19 mouse cellular contexts compared by ENCODE assay signal in the genomic region with DNA sequence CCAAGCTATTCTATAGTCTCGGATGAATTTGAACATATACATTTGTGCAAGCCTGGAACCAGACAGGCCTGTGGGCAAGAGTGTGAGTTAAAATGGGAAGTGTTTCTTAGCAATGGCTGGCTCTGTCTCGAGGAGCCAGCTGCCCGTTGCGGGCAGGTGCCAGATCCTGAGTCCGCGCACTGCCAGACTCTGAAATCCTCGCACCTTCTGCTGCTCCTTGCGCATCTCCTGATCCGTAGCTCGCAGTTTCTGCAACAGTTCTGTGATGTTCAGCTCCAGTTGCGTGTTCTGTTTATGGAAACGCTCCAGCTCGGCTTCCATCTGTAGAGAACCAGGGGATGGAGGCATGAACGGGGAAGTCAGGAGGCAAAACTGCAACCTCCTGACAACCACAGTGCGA. TPM values are rescaled to one million over a fixed set of nuclear protein-coding genes. Genes with fewer than 3 reads are reported as not detected.
DNase-seq lines count a peak whose midpoint lies in the region; ATAC-seq lines count a peak whose summit lies in the region.
"Had no signal": no experiment of that assay in that cellular context is flagged by ENCODE, and none has a peak within 500 bp of the region (broad histone marks: within the 10 kb centered on the region; RNA-seq: fewer than 3 reads in every experiment).

No protein-coding gene starts in this region.

- no peak for ATAC-seq in hindbrain, embryonic 16.5 days
- ATAC-seq: intestine, embryonic 16.5 days had no signal

- no peak overlapping the region for H3K4me2 ChIP-seq in hindbrain, embryonic 16.5 days (ENCODE audit: low read length)
- H3K4me2 ChIP-seq: hindbrain, embryonic 13.5 days; limb, embryonic 13.5 days; liver, embryonic 15.5 days; neural tube, embryonic 12.5 days had no signal

- no peaks in the 10 kb centered on the region for H3K27me3 ChIP-seq in hindbrain, embryonic 16.5 days (replicated peaks; ENCODE audit: control insufficient read depth, insufficient read depth, low read length)
- H3K27me3 ChIP-seq: neural tube, embryonic 12.5 days had no signal

- WGBS in hindbrain, embryonic 16.5 days = 78% methylated on average over 15 of the region's 15 CpGs

- H3K9me3 ChIP-seq in hindbrain, embryonic 16.5 days (ENCODE audit: control insufficient read depth, low read length) = no peaks in the 10 kb centered on the region
- H3K9me3 ChIP-seq: hindbrain, embryonic 13.5 days; limb, embryonic 13.5 days; neural tube, embryonic 12.5 days had no signal

- H3K4me1 ChIP-seq in hindbrain, embryonic 16.5 days (ENCODE audit: control insufficient read depth, insufficient read depth, low read depth, low read length) = no peaks in the 10 kb centered on the region
- H3K4me1 ChIP-seq: hindbrain, embryonic 13.5 days; limb, embryonic 13.5 days; neural tube, embryonic 12.5 days had no signal

- H3K4me3 ChIP-seq in hindbrain, embryonic 16.5 days (ENCODE audit: low read length) = no peak overlapping the region
- H3K4me3 ChIP-seq: hindbrain, embryonic 13.5 days; limb, embryonic 13.5 days; liver, embryonic 15.5 days; neural tube, embryonic 12.5 days had no signal

- intact Hi-C loops in left cerebral cortex, postnatal 4 days (cut with DNase I) = loop anchor here (5.0 kb wide), 1 partner anchor 134 kb away; a partner anchor contains a TSS

- H3K36me3 ChIP-seq in hindbrain, embryonic 16.5 days (ENCODE audit: control insufficient read depth, insufficient read depth, low read length) = no peaks in the 10 kb centered on the region
- H3K36me3 ChIP-seq: G1E; hindbrain, embryonic 13.5 days; limb, embryonic 13.5 days; liver, embryonic 15.5 days; neural tube, embryonic 12.5 days had no signal

- H3K9ac ChIP-seq in hindbrain, embryonic 16.5 days (ENCODE audit: low read depth, low read length) = no peak overlapping the region
- H3K9ac ChIP-seq: hindbrain, embryonic 13.5 days; limb, embryonic 13.5 days; liver, embryonic 15.5 days; neural tube, embryonic 12.5 days had no signal

- peak; percentile 54 to 61 for DNase-seq in layer of hippocampus, adult 8-10 months (ENCODE audit: low spot score in 2 of 2)
- no peak for DNase-seq in layer of hippocampus, postnatal 25 days (ENCODE audit: extremely low spot score in 1 of 2, low spot score in 1 of 2)
- peak; percentile 61 to 87 for DNase-seq in frontal cortex, postnatal 36 days (ENCODE audit: low spot score in 2 of 2)
- DNase-seq in left cerebral cortex, postnatal 4 days = peak; percentile 30
- no peak for DNase-seq in gastrocnemius, postnatal 10 days
- DNase-seq in heart, adult 8-10 months (ENCODE audit: low spot score) = no peak
- DNase-seq: adrenal gland, postnatal 10 days; kidney, postnatal 10 days; lung, postnatal 14 days had no signal

- no peak overlapping the region for H3K27ac ChIP-seq in hindbrain, embryonic 16.5 days (ENCODE audit: low read depth, low read length)
- H3K27ac ChIP-seq: hindbrain, embryonic 13.5 days; limb, embryonic 13.5 days; liver, embryonic 15.5 days; neural tube, embryonic 12.5 days had no signal

RNA-seq across cellular contexts. Expression of a gene that starts 27.6 kb away (rescaled TPM):
- 1 to 10 TPM; 5.4 to 9.7 (median 8.7) TPM for total RNA-seq in layer of hippocampus, adult 8-10 months (2022)
- total RNA-seq in layer of hippocampus, postnatal 25 days (2021) = 10 to 100 TPM; 10.4 to 12.3 TPM
- total RNA-seq in left cerebral cortex, postnatal 4 days (2021) = 1 to 10 TPM in 1 of 2 experiments, under 1 TPM in 1; 0.34 to 1.0 TPM
- under 1 TPM; 0.14 to 0.23 TPM for total RNA-seq in gastrocnemius, postnatal 10 days (2021)
- under 1 TPM in 2 of 4 experiments, not detected in 2; 0.12 to 0.23 TPM for total RNA-seq in heart, adult 8-10 months (2022)
- 0.16 and 0.30 TPM in 2 replicates for polyA plus RNA-seq in hindbrain, embryonic 16.5 days (2015; fragmentation: Nextera tagmentation; extraction: Ambion mirVana)
- total RNA-seq: granulocyte monocyte progenitor cell, adult 5-6 weeks had no signal
- polyA plus RNA-seq: G1E had no signal

RNA-seq across cellular contexts. Expression of a gene that starts 44.6 kb away (rescaled TPM):
- total RNA-seq in layer of hippocampus, adult 8-10 months (2022) = not detected
- not detected for total RNA-seq in layer of hippocampus, postnatal 25 days (2021)
- total RNA-seq in left cerebral cortex, postnatal 4 days (2021) = under 1 TPM in 1 of 2 experiments, not detected in 1; 0.38 TPM
- not detected for total RNA-seq in gastrocnemius, postnatal 10 days (2021)
- total RNA-seq in heart, adult 8-10 months (2022) = not detected
- not detected in 2 replicates for polyA plus RNA-seq in hindbrain, embryonic 16.5 days (2015; fragmentation: Nextera tagmentation; extraction: Ambion mirVana)
- total RNA-seq: G1E; granulocyte monocyte progenitor cell, adult 5-6 weeks had no signal
- polyA plus RNA-seq: G1E; heart, postnatal 0 days; hindbrain, embryonic 13.5 days; neural tube, embryonic 12.5 days had no signal

RNA-seq across cellular contexts. Expression of a gene that starts 49.1 kb away (rescaled TPM):
- total RNA-seq in layer of hippocampus, adult 8-10 months (2022) = 1 to 10 TPM in 3 of 4 experiments, under 1 TPM in 1; 0.68 to 1.3 (median 1.1) TPM
- under 1 TPM; 0.47 to 0.71 TPM for total RNA-seq in layer of hippocampus, postnatal 25 days (2021)
- total RNA-seq in left cerebral cortex, postnatal 4 days (2021) = 1 to 10 TPM in 1 of 2 experiments, under 1 TPM in 1; 0.97 to 1.3 TPM
- total RNA-seq in gastrocnemius, postnatal 10 days (2021) = not detected
- total RNA-seq in heart, adult 8-10 months (2022) = under 1 TPM in 1 of 4 experiments, not detected in 3; 0.06 TPM
- 2.1 and 2.5 TPM in 2 replicates for polyA plus RNA-seq in hindbrain, embryonic 16.5 days (2015; fragmentation: Nextera tagmentation; extraction: Ambion mirVana)
- total RNA-seq: adrenal gland, postnatal 10 days had no signal
- polyA plus RNA-seq: G1E; spleen, adult 2 months had no signal

RNA-seq across cellular contexts. Expression of a gene that starts 49.2 kb away (rescaled TPM):
- total RNA-seq in layer of hippocampus, adult 8-10 months (2022) = 10 to 100 TPM; 49.7 to 59.9 (median 54.7) TPM
- total RNA-seq in layer of hippocampus, postnatal 25 days (2021) = 10 to 100 TPM; 56.0 to 65.6 TPM
- 10 to 100 TPM; 72.4 to 76.5 TPM for total RNA-seq in left cerebral cortex, postnatal 4 days (2021)
- 10 to 100 TPM; 43.3 to 47.1 TPM for total RNA-seq in gastrocnemius, postnatal 10 days (2021)
- 10 to 100 TPM; 26.6 to 42.0 (median 37.1) TPM for total RNA-seq in heart, adult 8-10 months (2022)
- polyA plus RNA-seq in hindbrain, embryonic 16.5 days (2015; fragmentation: Nextera tagmentation; extraction: Ambion mirVana) = 83.0 and 91.8 TPM in 2 replicates

Comparison
In these comparisons a context has a peak if more than half of its experiments do, and no peak if none do; other contexts are left out.
1. DNase-seq: peak in layer of hippocampus, adult 8-10 months (2 of 2), frontal cortex, postnatal 36 days (2 of 2) and left cerebral cortex, postnatal 4 days (single experiment); none in layer of hippocampus, postnatal 25 days (0 of 2), gastrocnemius, postnatal 10 days (single experiment) and heart, adult 8-10 months (single experiment).